Mouse (Mus musculus): ENCODE measurements around the gene Dpyd. TPM values are rescaled to one million over a fixed set of nuclear protein-coding genes. Genes with fewer than 3 reads are reported as not detected.
A peak's percentile ranks its signal among the peaks of the same experiment; 100 is the strongest.

The Dpyd gene
- total and polyA plus RNA-seq, 2 experiments from 2014 or later: 5.8 to 7.5 TPM

DNA sequence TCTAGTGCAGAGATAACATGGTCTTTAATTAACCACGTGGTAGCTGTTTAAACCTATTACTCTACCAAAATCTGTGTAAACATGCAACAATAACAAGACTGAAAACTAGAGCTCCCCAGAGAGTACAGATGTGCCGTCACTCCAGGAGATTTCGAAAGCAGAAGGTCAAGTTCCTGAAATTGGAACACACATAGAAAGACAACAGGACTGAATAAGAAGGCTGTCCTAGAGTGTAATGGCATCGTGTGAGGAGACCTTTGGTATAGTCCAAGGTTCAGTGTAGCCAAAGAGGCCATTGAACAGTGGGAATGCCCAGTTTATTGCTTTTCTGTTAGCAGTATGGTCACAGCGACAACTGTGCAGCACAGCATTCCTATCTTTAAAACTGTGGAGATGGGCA, 4.8 kb downstream of the Dpyd start:
- 77% methylated on average over 5 of the region's 5 CpGs for WGBS
- TF ChIP-seq CTCF (IDR thresholded peaks at IDR 0.05; ENCODE audit: low read depth): no peak
- no peak for ATAC-seq

DNA sequence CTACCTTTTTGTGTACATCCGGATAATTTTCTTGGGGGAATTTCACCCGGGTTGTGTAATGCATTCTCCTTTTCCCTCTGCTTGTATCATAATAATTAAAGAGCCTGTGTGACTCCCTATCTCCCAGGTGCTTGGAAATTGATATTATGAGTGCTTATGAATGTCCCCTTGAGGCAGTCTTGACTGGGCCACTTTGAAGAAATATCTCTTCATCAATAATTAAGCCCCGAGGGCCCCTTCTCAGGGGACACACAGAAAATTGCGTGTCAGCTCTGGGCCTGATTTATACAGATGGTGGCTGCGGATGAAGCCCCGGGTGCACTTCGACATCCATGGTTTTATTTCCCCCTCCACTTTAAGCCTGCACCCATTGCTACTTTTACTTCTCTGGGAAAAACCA, 8.3 kb downstream of the Dpyd start:
- Histone ChIP-seq H3K36me3 (ENCODE audit: insufficient read depth) (no peaks in the 10 kb centered on the region), H3K4me2 (ENCODE audit: low read depth) (no peak overlapping the region), H3K4me1 (ENCODE audit: insufficient read depth) (no peaks in the 10 kb centered on the region), H3K4me3 (ENCODE audit: low read depth, low read length) (no peak overlapping the region), H3K27me3 (ENCODE audit: insufficient read depth, low read length) (no peaks in the 10 kb centered on the region), H3K9me3 (ENCODE audit: low read length) (no peaks in the 10 kb centered on the region), H3K9ac (no peak overlapping the region), H3K27ac (ENCODE audit: low read depth, low read length) (no peak overlapping the region)
- no peak for TF ChIP-seq CTCF (IDR thresholded peaks at IDR 0.05; ENCODE audit: low read depth)
- ATAC-seq (no peak), DNase-seq (no peak)
- WGBS: 71% methylated on average over 7 of the region's 7 CpGs

More for the DNA sequence above, 4.8 kb downstream of the Dpyd start:
- H3K4me1 ChIP-seq (ENCODE audit: insufficient read depth): no peaks in the 10 kb centered on the region
- no peak overlapping the region for H3K4me3 ChIP-seq (ENCODE audit: low read depth, low read length)
- no peak for DNase-seq
- no peak overlapping the region for H3K9ac ChIP-seq
- H3K27me3 ChIP-seq (ENCODE audit: insufficient read depth, low read length): no peaks in the 10 kb centered on the region
- no peaks in the 10 kb centered on the region for H3K36me3 ChIP-seq (ENCODE audit: insufficient read depth)
- no peaks in the 10 kb centered on the region for H3K9me3 ChIP-seq (ENCODE audit: low read length)
- no peak overlapping the region for H3K4me2 ChIP-seq (ENCODE audit: low read depth)
- H3K27ac ChIP-seq (ENCODE audit: low read depth, low read length): no peak overlapping the region

DNA sequence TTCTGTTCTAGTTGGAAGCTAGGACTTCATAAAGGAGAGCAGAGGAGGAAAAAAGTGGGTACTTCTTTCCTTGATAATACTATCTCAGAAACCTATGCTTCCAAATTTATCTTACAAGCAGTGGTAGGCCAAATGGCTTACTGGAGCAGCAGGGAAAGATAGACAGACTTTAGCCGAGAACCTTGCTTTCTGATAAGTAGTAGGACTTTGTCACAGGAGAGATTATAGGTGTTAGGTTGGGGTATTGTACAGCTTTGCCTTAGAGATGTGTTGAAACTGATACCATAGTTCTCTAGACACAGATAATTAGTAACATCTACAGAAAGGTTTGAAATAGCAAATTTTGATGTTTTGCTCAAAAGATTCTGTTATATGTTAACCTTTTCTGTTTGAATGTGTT, 28.6 kb downstream of the Dpyd start:
- Histone ChIP-seq H3K27ac (ENCODE audit: low read depth, low read length) (no peak overlapping the region), H3K9me3 (ENCODE audit: low read length) (no peaks in the 10 kb centered on the region), H3K4me3 (ENCODE audit: low read depth, low read length) (no peak overlapping the region), H3K4me1 (ENCODE audit: insufficient read depth) (no peaks in the 10 kb centered on the region), H3K36me3 (ENCODE audit: insufficient read depth) (no peaks in the 10 kb centered on the region), H3K9ac (no peak overlapping the region), H3K4me2 (ENCODE audit: low read depth) (no peak overlapping the region), H3K27me3 (ENCODE audit: insufficient read depth, low read length) (no peaks in the 10 kb centered on the region)
- WGBS: 90% methylated on average over 1 of the region's 1 CpGs
- ATAC-seq (no peak), DNase-seq (no peak)
- no peak for TF ChIP-seq CTCF (IDR thresholded peaks at IDR 0.05; ENCODE audit: low read depth)

DNA sequence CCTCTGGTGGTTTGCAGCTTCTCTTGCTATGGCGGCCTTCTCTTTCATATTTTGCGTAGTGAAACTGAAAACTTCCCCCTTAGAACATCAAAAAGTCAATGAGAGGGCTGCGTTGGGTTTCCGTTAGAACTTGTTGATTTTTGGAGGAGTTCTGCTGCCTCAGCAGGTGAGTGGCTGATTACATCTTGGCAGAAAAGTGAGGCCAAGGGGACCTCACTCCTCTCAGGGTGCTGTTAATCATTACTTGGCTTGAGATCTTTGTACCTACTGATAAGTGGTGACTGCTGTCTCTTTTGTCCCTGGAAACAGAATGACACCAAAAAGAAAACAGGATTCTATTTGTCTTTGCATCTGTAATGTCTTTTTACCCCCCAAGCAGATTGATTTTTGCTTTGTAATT, 32.9 kb downstream of the Dpyd start:
- Histone ChIP-seq H3K9ac (no peak overlapping the region), H3K27me3 (ENCODE audit: insufficient read depth, low read length) (no peaks in the 10 kb centered on the region), H3K4me3 (ENCODE audit: low read depth, low read length) (no peak overlapping the region), H3K27ac (ENCODE audit: low read depth, low read length) (no peak overlapping the region), H3K36me3 (ENCODE audit: insufficient read depth) (no peaks in the 10 kb centered on the region), H3K4me1 (ENCODE audit: insufficient read depth) (no peaks in the 10 kb centered on the region), H3K9me3 (ENCODE audit: low read length) (no peaks in the 10 kb centered on the region), H3K4me2 (ENCODE audit: low read depth) (no peak overlapping the region)
- ATAC-seq: no peak
- 86% methylated on average over 4 of the region's 4 CpGs for WGBS
- TF ChIP-seq CTCF (IDR thresholded peaks at IDR 0.05; ENCODE audit: low read depth): no peak
- DNase-seq: no peak

DNA sequence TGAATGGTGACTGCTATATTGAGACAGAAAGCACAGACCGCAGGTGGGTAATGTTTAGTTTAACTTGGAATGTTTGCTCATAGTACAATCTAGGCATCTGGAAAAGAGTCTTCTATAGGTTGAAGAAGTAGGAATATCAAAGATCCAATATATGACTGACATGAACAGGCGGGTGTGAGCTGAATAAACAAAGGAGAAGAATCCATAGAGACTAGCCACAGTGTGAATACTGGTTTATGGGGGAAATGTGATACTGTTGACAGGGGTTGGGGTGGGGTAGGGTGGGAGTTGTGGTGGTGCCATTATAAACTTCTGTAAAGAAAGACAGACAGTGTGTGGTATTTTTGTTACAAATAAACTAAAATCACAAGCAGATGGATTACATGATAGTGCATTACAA, 33.8 kb downstream of the Dpyd start:
- Histone ChIP-seq H3K4me1 (ENCODE audit: insufficient read depth) (no peaks in the 10 kb centered on the region), H3K27me3 (ENCODE audit: insufficient read depth, low read length) (no peaks in the 10 kb centered on the region), H3K36me3 (ENCODE audit: insufficient read depth) (no peaks in the 10 kb centered on the region), H3K27ac (ENCODE audit: low read depth, low read length) (no peak overlapping the region), H3K9ac (no peak overlapping the region), H3K4me3 (ENCODE audit: low read depth, low read length) (no peak overlapping the region), H3K9me3 (ENCODE audit: low read length) (no peaks in the 10 kb centered on the region), H3K4me2 (ENCODE audit: low read depth) (no peak overlapping the region)
- ATAC-seq (no peak), DNase-seq (no peak)
- WGBS: 89% methylated on average over 2 of the region's 2 CpGs
- TF ChIP-seq CTCF (IDR thresholded peaks at IDR 0.05; ENCODE audit: low read depth): no peak

DNA sequence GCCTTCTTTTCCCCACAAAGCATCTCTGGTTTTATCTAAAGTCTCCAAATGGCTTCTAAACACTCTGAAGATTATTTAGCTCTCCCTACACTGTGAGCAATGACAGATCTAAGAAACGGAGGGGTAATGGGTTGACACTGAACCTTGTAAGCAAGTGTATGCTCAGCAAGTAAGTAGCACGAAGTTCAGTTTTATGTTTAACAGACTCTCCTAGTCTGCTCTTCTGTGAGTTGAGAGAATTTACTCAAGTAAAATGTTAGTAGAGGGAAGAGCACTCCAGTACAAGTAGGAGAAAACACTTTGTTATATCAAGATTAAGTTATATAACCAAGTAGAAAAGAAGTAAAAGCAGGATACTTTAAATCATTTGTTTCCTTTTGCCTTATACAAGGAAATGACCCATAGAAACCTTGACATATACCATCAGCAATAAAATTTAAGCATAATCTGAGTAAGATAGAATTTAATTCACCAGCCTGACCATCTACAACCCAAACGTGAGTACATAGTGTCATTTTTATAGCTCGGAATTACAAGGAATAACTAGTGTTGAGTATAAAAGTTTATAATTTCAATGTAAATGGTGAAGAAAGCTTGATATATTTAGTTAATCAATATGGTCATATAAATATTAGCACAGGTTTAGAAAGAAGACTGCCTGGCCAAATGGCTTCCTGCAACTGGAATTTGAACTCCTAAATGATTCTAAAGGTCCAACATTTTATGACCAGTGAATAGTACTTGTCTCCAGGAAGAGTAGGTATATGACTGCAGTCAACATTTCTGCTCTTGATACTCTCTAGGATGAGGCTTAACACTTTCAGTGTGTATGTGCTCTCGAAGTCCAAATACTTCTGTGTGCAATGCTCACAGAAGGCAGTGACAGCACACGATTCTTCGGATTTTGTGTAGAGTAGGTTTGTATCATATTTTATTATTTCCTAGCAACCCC, 40.0 kb downstream of the Dpyd start:
- DNase-seq (no peak), ATAC-seq (no peak)
- Histone ChIP-seq H3K4me3 (ENCODE audit: low read depth, low read length) (no peak overlapping the region), H3K36me3 (ENCODE audit: insufficient read depth) (no peaks in the 10 kb centered on the region), H3K9ac (no peak overlapping the region), H3K27ac (ENCODE audit: low read depth, low read length) (no peak overlapping the region), H3K9me3 (ENCODE audit: low read length) (no peaks in the 10 kb centered on the region), H3K27me3 (ENCODE audit: insufficient read depth, low read length) (no peaks in the 10 kb centered on the region), H3K4me1 (ENCODE audit: insufficient read depth) (no peaks in the 10 kb centered on the region), H3K4me2 (ENCODE audit: low read depth) (no peak overlapping the region)
- TF ChIP-seq CTCF (IDR thresholded peaks at IDR 0.05; ENCODE audit: low read depth): no peak
- 92% methylated on average over 7 of the region's 7 CpGs for WGBS

DNA sequence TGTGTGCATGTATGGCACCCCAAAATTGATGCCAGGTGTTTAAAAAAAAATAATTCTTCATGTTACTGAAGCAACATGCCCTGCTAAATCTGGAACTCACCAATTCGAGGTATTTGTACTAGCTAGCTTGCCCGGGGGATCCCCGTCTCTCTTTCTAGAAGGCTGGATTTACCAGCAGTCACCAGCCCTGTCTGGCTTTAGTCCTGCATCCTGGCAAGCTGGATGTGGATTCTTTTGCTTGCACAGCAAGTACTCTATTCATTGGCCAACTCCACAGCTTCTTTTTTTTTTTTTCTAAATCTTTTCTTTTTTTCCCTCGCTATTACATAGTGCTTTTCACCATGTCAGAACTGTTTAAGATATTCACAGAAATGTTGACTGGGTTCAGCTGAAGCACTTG, 46.8 kb downstream of the Dpyd start:
- DNase-seq (peak; percentile 37), ATAC-seq (peak; percentile 58)
- Histone ChIP-seq H3K4me2 (ENCODE audit: low read depth) (no peak overlapping the region), H3K27ac (ENCODE audit: low read depth, low read length) (no peak overlapping the region), H3K9ac (no peak overlapping the region), H3K36me3 (ENCODE audit: insufficient read depth) (no peaks in the 10 kb centered on the region), H3K4me1 (ENCODE audit: insufficient read depth) (no peaks in the 10 kb centered on the region), H3K27me3 (ENCODE audit: insufficient read depth, low read length) (no peaks in the 10 kb centered on the region), H3K9me3 (ENCODE audit: low read length) (no peaks in the 10 kb centered on the region), H3K4me3 (ENCODE audit: low read depth, low read length) (no peak overlapping the region)
- TF ChIP-seq CTCF (IDR thresholded peaks at IDR 0.05; ENCODE audit: low read depth): no peak
- WGBS: 21% methylated on average over 4 of the region's 4 CpGs

Data from forebrain, postnatal 0 days (tissue).